Mouse (Mus musculus) E14TG2a.4 (cell line): ENCODE measurements around the gene Robo1.

Experiments used
- CTCF ChIP-seq: conservative IDR thresholded peaks from 2 replicates; pipeline ENCODE4 v1.5.1; 2014; ENCODE audit warnings: low read length
- NANOG ChIP-seq: IDR thresholded peaks from 2 replicates; pipeline ENCODE4 v1.6.1; 2014; ENCODE audit warnings: borderline replicate concordance, low read length, mixed read lengths

DNA sequence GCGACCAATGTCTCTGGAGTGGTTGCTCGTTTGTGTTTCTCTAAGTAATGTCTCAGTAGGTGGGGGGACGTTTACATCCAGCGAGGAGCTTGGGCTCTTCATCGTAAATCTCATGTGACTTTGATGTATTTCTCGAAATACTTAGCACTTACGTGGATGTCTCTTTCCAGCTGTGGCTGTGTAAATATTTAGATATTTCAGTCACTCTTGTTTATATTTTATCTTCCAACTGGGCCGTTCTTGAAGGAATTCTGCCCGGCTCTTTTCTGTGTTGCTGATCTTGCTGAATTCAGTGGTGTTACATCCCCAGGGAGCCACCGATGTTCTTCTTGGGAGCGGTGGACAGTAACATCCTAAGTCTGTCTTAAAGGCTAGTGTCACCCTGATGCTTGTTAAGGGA, 427.1 kb downstream of the Robo1 start:
- TF ChIP-seq CTCF (no peak), NANOG (no peak)
